Mouse (Mus musculus) megakaryocyte-erythroid progenitor cell, adult 5-6 weeks (primary cell): Measurements from ENCODE around the gene Il1rn. TPM values are rescaled to one million over a fixed set of nuclear protein-coding genes. Genes with fewer than 3 reads are reported as not detected.

ENCODE experiments used
- ATAC-seq: replicated peaks from 2 replicates; pipeline ENCODE4 v1.8.0; 2016; ENCODE audit warnings: mild to moderate bottlenecking, inconsistent platforms; ENCODE audit not compliant: severe bottlenecking, poor library complexity, low FRiP score, low TSS enrichment
- total RNA-seq, 2 experiments: library from RNA; stranded (forward) in 1 of 2; stranded (reverse) in 1 of 2; fragments of 200-1000, 215-1000 nt in 1 of 2; fragments of >200 nt in 1 of 2; fragmentation: Nextera tagmentation in 1 of 2; gene quantifications; 2 replicates each; pipeline ENCODE4 v1.2.3; 2014 to 2017

Gene Il1rn
- total RNA-seq, 2 experiments from 2014 or later, result not detected

GRCm38 (mm10) chr2:24367895-24368261, 31.2 kb downstream of the Il1rn start:
- ATAC-seq, result no peak

- peak; percentile 95 for ATAC-seq
These were observed 42.2 kb downstream of the Il1rn start for GRCm38 (mm10) chr2:24378747-24379450.

GRCm38 (mm10) chr2:24382456-24383230, 46.0 kb downstream of the Il1rn start:
- no peak for ATAC-seq

GRCm38 (mm10) chr2:24383636-24384035, 47.0 kb downstream of the Il1rn start:
- no peak for ATAC-seq

GRCm38 (mm10) chr2:24384393-24384792, 47.7 kb downstream of the Il1rn start:
- ATAC-seq, result no peak

- ATAC-seq, result peak; percentile 86
These were observed 48.7 kb downstream of the Il1rn start for GRCm38 (mm10) chr2:24385111-24385961.

- ATAC-seq, result peak; percentile 59
These were observed 49.7 kb downstream of the Il1rn start for GRCm38 (mm10) chr2:24386158-24386963.

- ATAC-seq, result no peak; the same call in 1 of the 2 replicates
These were observed 50.3 kb downstream of the Il1rn start for GRCm38 (mm10) chr2:24386964-24387320.

GRCm38 (mm10) chr2:24387361-24388283, 51.0 kb downstream of the Il1rn start:
- no peak for ATAC-seq

- ATAC-seq, result no peak
These were observed 56.6 kb downstream of the Il1rn start for GRCm38 (mm10) chr2:24393251-24393650.

GRCm38 (mm10) chr2:24397115-24397514, 60.5 kb downstream of the Il1rn start:
- peak; percentile 48; the same call in 1 of the 2 replicates for ATAC-seq

- ATAC-seq, result no peak
These were observed 64.1 kb downstream of the Il1rn start for GRCm38 (mm10) chr2:24400711-24401110.

Other genes starting within 250 kb of the Il1rn start
- not detected in 2 replicates for gene Tbpl2, start 240.3 kb upstream of the Il1rn start, total RNA-seq (2014; fragmentation: Nextera tagmentation)
- gene Tbpl2, start 240.3 kb upstream of the Il1rn start, total RNA-seq (2017), result not detected in 2 replicates
- gene Il1f8, start 183.7 kb upstream of the Il1rn start, total RNA-seq (2014; fragmentation: Nextera tagmentation), result not detected in 2 replicates
- not detected in 2 replicates for gene Il1f8, start 183.7 kb upstream of the Il1rn start, total RNA-seq (2017)
- gene Il1f9, start 150.4 kb upstream of the Il1rn start, total RNA-seq (2014; fragmentation: Nextera tagmentation), result not detected in 2 replicates
- 0.47 TPM in 1 of 2 replicates, not detected in the other for gene Il1f9, start 150.4 kb upstream of the Il1rn start, total RNA-seq (2017)
- not detected in 2 replicates for gene Il1f6, start 121.4 kb upstream of the Il1rn start, total RNA-seq (2014; fragmentation: Nextera tagmentation)
- gene Il1f6, start 121.4 kb upstream of the Il1rn start, total RNA-seq (2017), result not detected in 2 replicates
- not detected in 2 replicates for gene Il1f5, start 59.9 kb upstream of the Il1rn start, total RNA-seq (2014; fragmentation: Nextera tagmentation)
- not detected in 2 replicates for gene Il1f5, start 59.9 kb upstream of the Il1rn start, total RNA-seq (2017)
- gene Il1f10, start 45.7 kb upstream of the Il1rn start, total RNA-seq (2014; fragmentation: Nextera tagmentation), result not detected in 2 replicates
- gene Il1f10, start 45.7 kb upstream of the Il1rn start, total RNA-seq (2017), result not detected in 2 replicates
- gene Psd4, start 30.7 kb downstream of the Il1rn start, total RNA-seq (2014; fragmentation: Nextera tagmentation), result 43.9 and 50.2 TPM in 2 replicates
- gene Psd4, start 30.7 kb downstream of the Il1rn start, total RNA-seq (2017), result 32.4 and 38.5 TPM in 2 replicates
- gene Pax8, start 138.7 kb downstream of the Il1rn start, total RNA-seq (2014; fragmentation: Nextera tagmentation), result not detected in 2 replicates
- not detected in 2 replicates for gene Pax8, start 138.7 kb downstream of the Il1rn start, total RNA-seq (2017)